Mouse (Mus musculus): ENCODE results near the gene Aff3.

The Aff3 gene

GRCm38 (mm10) chr1:38545282-38545945, 119.3 kb downstream of the Aff3 start:
- in situ Hi-C loops (cut with MseI, MboI), result no loop called here

DNA sequence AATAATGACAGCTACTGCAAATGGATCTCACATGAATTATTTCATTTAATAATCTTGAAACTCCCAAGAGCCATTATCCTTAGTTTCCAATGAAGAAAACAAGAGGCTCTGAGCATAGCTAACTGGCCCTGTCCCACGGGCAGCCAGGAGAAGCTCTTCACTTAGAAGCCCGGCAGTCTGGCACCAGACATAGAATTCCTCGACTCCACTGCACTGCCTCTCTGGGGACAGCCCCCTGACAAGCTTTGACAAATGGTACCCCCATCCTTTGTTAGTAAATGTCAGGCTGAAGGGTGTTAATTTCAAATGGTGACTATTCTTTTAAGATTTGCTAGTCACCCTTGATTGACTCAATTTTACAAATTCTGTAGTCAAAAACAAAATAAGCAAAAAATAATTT, 120.3 kb downstream of the Aff3 start:
- in situ Hi-C loops (cut with MseI, MboI), result no loop called here

DNA sequence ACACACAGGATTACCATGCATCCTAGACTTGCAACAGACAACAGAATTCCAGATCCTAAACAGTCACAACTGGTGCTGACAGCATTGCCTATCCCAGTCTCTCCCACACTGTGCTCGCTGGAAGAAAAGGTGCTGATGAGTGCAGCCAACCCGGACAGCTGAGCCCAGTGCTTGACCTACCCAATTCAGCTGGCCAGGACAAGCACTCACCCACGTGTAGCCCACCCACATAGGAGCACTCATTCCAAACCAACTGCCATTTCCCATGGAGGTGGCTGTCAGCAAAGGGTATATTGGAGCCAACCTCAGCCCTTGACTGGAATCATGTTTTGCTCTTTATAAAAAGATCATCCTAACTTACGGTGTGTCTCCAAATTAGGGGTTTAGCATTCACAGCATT, 123.2 kb downstream of the Aff3 start:
- in situ Hi-C loops (cut with MseI, MboI), result no loop called here

DNA sequence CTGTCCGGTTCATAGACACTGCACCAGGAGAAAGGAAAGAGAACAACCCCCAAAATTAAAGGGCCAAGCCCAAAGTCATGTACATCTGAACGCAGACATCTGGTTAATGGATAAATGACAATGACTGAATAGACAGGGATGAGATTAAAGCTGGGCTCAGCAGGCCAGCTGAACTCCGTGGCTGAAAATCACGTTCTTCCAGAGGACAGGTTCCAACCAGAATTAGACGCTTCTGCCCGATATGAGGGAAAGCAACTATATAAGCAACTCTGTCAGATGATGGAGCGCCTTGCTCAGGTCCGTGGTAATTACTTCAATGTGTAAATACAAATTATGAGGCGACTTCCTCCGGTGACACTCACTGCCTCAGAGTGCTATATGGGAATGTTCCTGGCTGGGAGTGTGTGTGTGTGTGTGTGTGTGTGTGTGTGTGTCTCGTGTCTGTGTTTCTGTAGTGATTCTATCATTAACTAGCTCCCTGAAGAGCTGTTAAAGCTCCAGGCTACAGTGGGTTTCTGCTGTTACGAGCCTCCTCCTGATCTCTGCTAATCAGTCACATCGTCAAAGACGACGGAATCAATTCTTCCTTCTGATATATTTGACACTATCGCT, 127.7 kb downstream of the Aff3 start:
- in situ Hi-C loops (cut with MseI, MboI), result no loop called here

DNA sequence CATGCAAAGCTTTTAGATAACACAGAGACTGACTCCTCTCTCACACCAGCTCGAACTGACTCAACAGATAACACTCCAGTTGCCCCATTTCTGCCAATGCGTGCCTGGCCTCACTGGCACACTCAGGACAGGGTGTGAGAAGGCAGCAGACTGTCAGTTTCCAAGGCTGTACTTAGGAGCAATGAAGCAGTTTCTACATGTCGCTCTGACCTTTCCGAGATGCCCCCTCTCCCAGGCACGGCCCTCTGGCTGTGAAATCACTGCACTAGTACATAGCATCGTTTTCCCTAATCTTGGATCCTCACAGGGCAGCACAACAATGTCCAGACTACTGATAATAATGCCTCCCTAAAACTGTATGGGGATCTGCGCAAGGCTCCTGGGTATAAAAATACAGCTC, 132.2 kb downstream of the Aff3 start:
- in situ Hi-C loops (cut with MseI, MboI), result no loop called here

DNA sequence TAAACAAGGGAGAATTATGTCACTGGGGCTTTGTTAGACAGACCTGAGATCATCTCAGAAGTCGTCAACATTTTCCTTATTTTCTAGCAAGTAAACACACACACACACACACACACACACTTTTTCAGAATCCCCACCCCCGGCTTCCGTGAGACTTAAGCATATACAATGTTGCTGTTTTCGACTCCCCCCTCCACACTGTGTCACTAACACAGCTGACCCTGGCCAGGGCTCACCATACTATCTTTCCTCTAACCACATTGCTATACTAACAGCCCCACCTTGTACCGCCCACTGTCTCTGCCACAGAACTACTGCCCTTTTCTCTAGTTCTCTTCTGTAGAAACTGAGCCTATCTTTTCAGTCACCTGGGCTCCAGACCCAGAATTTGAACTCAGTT, 136.1 kb downstream of the Aff3 start:
- in situ Hi-C loops (cut with MseI, MboI), result no loop called here

GRCm38 (mm10) chr1:38526568-38526967, 138.2 kb downstream of the Aff3 start:
- in situ Hi-C loops (cut with MseI, MboI), result no loop called here

DNA sequence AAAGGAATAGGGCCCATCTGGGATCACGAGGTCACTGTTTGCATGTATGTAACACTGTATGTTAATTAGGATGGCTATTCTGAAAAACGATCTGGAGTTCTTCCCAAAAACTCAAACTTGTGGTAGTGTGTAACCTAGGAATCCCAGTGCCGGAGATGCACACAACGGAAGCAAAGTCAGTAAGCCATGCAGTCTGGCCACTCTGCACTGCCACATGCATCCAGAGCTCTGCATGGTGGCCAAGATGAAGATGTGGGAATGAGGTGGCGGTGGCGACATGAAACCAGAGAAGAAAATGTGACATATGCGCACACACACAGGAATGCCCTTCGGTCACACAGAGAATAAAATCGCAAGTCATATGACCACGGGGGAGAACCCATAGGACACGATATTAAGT, 143.1 kb downstream of the Aff3 start:
- in situ Hi-C loops (cut with MseI, MboI), result no loop called here

- in situ Hi-C loops (cut with MseI, MboI), result no loop called here
These were observed 148.5 kb downstream of the Aff3 start for GRCm38 (mm10) chr1:38516225-38516624.

- in situ Hi-C loops (cut with MseI, MboI), result no loop called here
These were observed 150.1 kb downstream of the Aff3 start for GRCm38 (mm10) chr1:38514634-38515011.

- in situ Hi-C loops (cut with MseI, MboI), result no loop called here
These were observed 150.7 kb downstream of the Aff3 start for GRCm38 (mm10) chr1:38513970-38514633.

DNA sequence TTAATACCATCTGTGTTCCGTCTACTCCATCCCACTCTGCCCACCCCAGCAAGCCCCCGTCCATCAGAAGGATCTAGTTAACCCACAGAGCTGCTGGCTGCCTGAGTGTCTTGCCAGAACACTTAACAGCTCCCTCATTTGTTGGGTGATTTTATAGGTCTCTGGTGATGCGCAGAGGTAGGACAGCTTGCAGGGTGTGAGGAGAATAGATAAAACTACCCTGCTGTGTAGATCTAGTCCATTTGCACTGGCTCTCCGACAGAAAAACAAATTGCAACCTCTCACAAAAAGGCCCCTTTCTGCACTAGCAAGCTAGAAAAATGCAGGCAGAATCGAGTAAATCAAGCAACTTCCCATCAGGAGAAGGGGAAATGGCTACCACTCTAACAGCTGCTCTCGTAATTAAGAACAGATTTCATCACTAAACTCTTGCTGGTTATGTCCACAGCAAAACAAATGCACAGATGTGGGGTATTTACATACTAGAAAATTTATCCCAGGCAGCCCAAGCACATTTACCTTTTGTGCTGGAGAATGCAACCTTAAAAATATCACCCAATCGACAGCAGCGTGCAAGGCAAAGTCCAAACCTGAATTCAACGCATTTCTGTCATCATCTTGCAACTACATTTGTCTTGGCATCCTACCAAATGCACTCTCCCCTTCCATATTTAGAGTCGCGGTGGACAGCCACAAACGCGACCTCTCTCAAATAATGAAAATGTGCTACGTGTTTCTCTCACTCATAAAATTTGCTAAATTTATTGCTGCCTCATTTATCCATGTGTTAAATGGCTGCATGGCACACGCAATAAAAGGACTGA, 152.3 kb downstream of the Aff3 start:
- in situ Hi-C loops (cut with MseI, MboI), result no loop called here

- in situ Hi-C loops (cut with MseI, MboI), result no loop called here
These were observed 153.7 kb downstream of the Aff3 start for GRCm38 (mm10) chr1:38511076-38511475.

DNA sequence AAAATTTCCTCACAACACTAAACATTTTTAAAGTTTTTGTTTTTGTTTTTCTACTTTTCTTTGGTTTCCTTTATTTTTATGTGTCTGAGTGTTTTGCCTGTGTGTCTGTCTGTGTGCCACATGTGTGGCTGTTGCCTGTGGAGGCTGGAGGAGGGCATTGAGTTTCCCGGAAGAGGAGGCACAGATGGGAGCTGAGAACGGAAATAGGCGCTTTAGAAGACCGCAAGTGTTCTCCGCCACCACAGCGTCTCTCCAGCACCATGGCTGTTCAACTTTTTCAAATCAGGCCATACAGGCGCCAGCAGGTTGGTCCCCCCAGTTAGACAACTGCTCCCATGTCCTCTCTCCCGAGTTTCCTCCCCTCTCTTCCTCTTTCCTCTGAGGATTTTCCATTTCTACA, 155.5 kb downstream of the Aff3 start:
- in situ Hi-C loops (cut with MseI, MboI), result no loop called here

DNA sequence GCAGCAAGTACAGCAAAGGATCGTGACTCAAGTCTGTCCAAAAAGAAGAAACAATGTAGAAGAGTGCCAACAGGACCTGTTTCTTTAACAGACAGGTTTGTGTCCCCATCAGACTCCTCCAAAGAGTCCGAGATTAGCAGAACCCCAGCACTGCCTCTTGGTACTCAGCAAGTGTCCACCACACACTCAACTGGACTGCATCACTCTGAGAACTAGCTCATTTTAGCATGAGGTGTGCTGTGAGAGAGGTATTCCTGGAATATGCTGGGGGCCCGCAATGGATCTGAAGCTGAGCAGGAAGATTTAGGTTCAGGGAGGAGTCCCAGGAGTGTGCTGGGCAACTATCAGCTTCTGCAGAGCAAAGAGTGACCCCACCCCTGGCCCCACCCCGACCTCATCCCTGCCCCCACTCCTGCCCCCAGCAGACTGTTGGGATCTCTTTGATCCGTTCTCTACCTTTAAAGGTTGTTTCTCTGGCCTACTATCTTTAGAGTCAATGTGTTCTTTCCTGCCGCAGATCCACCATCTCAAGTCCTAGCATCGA, 157.0 kb downstream of the Aff3 start:
- in situ Hi-C loops (cut with MseI, MboI), result no loop called here

GRCm38 (mm10) chr1:38506396-38506795, 158.4 kb downstream of the Aff3 start:
- in situ Hi-C loops (cut with MseI, MboI), result no loop called here

DNA sequence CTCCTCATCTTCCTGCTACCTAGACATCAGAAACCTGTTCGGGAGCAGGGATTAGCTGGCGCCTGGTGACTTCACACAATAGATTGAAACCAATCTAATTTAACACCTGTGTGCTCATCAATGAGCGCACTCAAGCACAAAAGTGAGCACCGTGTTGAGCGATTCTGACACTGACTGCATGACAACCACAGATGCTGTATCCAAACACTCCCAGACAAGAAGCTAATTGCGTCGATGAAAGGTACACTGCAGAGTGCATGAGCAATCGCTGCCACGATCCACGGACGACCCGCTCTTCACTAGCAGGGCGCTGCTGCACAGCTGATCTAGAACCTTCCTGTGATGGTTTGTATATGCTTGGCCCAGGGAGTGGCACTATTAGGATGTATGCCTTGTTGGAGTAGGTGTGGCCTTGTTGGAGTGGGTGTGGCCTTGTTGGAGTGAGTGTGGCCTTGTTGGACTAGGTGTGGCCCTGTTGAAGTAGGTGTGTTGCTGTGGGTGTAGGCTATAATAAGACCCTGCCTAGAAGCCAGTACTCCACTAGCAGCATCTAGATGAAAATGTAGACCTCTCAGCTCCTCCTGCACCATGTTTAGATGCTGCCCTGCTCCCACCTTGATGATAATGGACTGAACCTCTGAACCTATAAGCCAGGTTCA, 161.2 kb downstream of the Aff3 start:
- in situ Hi-C loops (cut with MseI, MboI), result no loop called here

- in situ Hi-C loops (cut with MseI, MboI), result no loop called here
These were observed 162.0 kb downstream of the Aff3 start for GRCm38 (mm10) chr1:38502797-38503196.

GRCm38 (mm10) chr1:38501231-38501630, 163.5 kb downstream of the Aff3 start:
- in situ Hi-C loops (cut with MseI, MboI), result no loop called here

GRCm38 (mm10) chr1:38499500-38499899, 165.3 kb downstream of the Aff3 start:
- in situ Hi-C loops (cut with MseI, MboI), result no loop called here

DNA sequence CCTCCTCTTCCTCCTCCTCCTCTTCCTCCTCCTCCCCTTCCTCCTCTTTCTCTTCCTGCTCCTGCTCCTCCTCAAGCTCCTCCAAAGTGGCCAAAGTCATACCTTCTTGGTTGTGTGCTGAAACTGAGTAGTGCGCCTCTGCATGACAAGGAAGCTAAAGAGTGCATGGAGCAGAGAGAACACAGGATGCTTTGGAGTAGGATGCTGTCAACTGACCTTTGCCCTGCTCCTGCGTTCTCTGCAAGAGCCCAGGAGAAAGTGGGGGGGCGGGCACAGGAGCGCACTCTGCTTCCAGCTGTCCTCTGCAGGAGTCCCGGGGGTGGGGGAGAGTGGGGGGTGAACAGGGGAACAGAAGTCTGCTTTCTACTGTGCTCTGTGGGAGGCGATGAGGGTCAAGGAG, 167.2 kb downstream of the Aff3 start:
- in situ Hi-C loops (cut with MseI, MboI), result no loop called here
